Mouse (Mus musculus): ENCODE measurements around the gene Ctnna2.

The Ctnna2 gene

DNA sequence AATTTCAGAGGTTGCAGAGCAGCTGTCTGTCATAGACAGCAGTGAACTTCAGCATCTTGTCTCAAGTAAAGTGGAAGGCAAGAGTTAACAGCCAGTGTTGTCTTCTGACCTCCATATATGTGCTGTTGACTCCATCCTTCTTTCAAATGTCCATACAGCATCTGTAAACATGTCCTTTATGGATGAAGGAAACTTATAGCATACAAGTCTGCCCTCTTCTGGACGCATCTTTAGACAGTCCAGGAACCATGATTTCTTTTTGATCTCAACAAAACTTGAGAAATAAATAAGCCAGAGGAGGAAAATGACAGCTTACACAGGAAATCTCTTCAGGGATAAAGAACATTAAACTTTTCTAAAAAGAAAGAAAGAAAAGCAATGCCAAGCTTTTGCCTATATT is 400.9 kb downstream of the Ctnna2 start:
- DNase-seq = no peak

DNA sequence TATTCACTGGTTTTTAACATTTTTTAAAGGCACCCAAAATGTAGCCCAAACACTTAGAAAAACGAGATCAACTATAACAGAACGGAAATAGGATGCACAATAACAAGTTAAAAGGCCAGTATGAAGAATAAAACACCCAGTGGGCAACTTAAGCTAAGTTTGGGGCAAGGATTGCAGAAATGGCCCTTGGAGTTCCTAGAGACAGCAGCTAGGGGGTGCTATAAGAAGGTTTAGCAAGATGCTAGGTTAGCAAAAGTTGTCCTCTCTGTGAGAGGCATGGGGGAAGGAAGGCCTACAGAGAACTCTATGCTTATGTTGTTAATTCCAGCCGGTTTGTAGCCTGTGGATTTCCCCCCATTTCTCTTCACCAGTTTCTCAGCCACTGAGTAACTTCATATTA is 401.9 kb downstream of the Ctnna2 start:
- no peak for DNase-seq

DNA sequence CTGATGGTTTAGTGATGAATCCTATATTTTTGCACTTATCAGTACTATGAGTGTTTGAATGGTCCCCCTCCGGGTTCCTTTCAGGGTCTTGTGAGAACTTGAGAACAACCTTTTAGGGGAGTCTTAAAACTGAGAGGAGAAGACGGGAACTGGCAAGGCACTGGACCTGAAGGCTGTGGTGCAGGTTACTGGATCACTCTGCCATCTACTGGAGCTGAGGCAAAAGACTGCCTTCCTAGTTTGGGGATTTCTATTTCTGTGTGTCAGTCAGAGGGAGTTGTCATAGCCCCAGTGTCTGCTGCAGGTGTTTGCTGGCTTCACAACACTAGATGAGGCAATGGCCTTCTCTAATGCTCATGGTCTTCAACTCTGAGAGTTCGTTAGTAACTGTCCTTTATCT is 406.9 kb downstream of the Ctnna2 start:
- peak; percentile 39 for DNase-seq

DNA sequence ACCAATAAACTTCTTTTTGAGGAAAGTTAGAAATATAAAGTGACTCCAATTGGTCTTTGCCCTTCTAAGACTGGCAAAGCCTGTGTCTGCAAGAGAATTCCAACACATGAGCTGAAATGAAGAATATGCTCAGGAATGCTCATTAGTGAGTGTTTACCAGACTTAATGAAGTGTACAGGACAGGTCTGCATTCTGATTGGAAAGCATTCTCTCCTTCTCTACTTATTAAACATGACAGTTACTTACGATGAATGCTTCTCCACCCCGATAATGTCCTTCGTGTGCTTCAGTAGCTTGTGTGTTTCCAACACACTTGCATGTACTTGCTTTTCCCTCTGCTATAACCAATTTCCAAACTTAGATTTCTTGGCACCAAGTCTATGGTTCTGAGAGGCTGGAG is 409.6 kb downstream of the Ctnna2 start:
- DNase-seq = no peak

DNA sequence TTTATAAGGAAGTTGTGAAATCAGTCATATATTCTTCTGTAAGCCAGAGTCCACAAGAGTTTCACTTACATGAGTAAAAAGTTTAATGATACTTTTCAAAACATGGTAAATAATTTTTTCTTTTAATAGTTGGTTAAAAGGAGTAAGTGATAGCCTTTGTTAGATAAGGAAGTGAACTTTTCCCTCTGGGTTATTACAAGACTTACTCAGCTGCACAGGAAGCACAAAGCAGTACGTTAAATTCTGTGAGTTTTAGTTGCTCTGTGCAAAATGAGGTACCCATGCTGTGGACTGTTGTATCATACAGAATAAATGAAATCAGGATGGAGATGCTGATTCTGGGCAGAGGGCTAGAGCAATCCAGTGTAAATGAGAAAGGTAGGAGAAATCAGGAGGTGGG is 423.3 kb downstream of the Ctnna2 start:
- no peak for DNase-seq

DNA sequence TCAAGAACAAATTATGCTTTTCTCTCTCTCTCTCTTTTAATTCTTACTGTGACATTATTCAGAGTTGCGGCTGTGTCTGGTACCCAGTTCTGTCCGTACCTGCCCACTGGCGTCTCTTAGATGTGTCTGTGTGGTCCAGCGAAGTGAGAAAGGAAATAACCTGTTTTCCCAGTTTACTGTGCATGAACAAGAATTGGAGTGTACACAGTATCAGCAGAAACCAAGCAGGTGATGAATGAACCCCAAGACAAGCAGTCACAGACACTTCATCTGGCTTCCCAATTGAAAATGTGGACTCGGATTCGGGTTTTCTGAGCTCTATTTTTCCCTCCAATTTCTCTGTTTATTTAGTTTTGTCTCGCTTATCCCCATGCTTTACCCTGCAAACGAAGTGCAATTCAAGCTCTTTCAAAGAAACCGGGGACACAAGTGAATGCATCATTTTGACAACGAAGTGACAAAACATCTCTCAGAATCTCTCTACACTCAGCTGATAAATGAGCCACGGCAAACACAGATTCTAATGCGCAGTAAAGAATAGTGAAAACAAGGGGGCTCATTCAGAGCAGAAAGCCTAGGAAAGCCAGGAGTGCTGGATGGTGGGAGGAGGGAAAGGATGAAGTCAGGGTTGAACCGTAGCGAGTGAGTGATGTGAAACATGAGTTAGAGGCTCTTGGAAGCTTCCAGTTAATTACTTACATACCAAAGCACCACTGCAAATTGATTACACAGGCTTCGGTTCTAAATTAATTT is 442.3 kb downstream of the Ctnna2 start:
- DNase-seq = no peak

DNA sequence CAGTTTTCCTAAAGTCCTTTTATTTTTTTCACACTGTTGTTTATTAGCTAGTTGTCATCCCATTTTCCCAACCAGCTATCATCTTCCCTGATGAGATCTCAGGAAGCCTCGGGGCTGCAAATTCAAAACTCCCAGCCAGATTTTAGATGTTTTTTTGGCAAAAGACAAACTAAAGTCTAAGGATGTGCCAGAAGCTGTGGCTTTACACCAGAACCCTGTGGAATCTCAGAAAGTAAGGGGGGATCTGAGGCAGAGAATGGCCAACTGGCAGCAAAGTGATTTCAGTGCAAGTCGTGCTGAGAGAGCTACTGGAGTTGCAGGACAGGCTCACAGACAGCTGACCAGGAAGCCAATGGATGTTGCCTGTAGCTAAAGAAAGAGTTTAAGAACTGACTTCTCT is 451.9 kb downstream of the Ctnna2 start:
- no peak for DNase-seq

DNA sequence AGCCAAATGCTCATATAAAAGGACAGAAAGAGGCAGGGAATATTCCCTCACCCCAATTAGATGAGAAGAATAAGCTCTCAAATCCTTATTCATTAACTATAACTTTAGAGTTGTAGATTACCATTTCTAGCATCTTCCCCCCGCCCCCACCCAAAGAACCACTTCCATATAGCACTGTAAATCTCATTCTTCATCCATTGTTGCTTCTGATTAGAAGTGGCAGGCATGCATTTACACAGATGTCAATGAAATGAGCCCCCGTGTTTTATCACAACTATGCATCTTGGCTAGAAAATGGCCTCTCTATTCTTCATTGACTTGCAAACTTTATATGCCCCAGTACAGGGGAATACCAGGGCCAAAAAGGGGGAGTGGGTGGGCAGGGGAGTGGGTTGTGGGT is 457.7 kb downstream of the Ctnna2 start:
- no peak for DNase-seq

DNA sequence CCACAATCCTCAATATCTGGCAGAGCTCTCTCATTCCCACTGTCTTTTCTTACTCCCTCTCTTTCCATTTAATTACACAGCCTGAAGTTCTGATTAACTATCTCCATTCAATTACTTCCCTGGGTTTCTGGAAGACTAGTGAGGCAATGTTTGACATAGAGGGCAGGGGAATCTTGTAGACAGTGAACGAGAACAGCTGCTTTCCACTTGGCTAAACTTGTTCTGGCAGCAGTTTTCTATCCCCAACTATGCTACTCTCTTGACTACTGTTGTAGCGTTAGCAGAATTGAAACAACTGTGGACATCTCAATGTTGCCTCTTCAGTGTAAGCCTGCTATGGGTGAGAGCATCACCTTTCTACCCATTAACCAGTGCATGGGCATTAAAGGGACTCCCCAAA is 463.0 kb downstream of the Ctnna2 start:
- peak; percentile 10 for DNase-seq

DNA sequence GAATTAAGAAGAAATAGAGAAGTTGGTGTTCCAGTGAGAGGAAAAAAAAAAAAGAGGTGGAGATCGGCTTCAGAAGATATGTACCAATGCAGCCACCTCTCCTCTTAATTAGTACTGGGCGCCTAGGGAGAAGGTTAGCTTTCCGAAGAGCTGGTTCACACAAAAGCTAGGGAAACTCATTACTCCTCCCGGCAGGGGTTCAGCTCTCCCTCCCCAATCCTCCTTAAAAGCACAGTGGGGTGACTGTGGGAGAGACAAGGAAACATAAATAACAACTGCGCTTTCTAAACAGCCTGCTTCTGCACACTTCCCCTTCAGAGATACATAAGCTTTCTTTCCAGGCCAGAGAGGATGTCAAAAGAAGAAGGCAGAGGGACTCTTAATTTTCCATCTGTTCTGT is 467.7 kb downstream of the Ctnna2 start:
- DNase-seq = no peak

DNA sequence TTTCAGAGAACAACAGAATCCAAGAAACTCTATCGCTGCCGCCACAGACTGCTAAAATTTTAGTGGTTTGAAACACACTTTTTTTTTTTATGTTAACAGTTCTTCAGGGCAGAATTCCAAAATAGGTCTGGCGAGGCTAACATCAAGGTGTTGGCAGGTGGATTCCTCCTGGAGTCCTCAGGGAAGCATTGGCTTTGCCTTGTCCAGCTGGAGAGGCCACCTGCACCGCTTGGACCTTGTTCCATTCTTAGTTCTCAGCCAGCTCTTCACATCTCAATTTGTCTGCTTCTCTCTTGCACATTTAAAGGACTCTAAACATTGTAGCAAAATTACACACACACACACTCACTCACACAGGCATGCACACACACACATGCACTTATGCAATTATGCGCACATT is 487.8 kb downstream of the Ctnna2 start:
- DNase-seq = no peak

DNA sequence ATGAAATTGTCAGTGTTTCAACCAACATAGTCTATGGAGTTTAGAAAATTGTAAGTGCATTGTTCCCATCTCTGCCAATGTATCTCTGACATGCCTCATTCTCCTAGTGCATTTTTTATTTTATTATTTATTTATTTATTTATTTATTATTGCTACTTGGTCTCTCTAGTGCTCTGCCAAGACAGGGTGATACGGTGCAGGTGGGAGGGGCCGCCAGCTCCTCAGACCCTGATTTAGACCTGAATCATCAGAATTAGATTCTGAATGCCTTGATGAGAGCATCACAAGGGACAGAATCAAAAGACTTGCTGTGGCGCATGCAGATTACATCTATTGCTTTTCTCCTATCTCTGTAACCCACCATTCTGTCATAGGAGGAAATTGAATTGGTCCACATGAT is 492.8 kb downstream of the Ctnna2 start:
- no peak for DNase-seq

DNA sequence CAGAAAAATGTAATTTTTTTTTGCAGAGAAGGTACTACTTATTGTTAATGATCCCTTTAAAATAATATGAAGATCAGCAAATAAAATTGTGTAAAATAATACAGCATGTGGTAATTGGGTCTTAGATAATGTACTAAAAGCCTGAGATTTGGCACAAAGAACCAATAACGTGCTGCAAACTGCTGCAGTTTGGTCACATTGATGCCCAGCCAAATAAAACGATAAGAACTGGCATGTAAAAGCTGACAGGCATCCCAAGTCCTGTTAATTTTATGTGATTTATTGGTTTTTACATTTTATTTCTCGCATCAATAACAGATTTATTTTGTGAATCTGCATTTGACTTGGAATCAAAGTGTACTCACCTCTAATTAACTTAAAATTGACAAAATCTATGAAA is 497.4 kb downstream of the Ctnna2 start:
- DNase-seq = no peak

DNA sequence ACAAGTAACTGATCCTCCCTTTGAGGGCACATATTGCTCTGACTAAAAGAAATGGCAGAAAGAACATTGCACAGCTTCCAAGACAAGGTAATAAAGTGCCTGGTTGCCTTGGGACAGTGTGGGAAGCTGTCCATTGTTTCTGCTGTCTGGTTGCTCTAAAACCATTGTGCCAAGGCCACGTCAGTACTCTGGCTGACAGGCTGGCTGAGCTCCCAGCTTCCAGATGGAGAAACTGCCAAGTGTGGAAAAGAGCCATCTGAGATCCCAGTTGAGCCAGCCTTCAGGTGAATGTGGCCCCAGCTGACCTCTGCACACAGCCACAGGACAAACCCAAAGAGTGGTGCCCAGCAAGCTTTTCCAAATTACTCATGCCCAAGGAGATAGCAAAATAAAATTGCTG is 504.1 kb downstream of the Ctnna2 start:
- peak; percentile 6 for DNase-seq

DNA sequence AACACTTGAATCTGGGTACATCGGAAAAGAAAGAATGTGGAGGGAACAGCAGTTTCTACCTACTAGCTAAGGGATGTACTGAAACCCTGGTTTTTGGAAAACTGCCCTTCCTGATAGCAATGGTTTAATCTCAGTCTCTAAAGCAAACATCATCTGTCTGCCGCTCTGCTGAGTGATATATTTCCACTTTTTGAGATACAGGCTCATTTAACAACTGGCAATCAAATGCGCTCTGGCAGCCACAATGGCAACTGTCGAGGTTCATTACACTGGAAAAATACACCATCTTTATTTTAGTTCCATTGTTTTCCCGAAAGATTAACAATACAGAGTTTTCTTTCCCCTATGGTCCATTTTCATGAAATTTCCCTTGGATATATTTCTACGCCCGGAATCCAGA is 506.2 kb downstream of the Ctnna2 start:
- no peak for DNase-seq

DNA sequence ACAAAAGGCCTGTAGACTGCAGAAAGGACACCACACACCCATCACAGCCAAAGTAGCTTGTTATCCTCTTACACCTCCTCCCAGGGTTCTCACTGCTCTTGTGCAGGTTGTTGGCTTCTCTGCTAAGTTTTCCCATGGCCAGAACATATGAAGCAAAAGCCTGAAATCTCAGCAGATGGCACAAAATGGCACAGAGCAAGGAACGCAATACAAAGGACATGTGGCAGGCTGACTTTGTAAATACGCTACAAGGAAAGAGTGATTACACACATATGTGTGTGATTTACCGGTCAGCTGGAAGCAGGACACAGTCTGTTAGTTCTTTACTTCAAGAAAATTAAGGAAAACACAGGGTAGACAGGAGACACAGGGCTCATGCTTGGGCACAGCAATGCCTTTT is 511.4 kb downstream of the Ctnna2 start:
- DNase-seq = no peak

DNA sequence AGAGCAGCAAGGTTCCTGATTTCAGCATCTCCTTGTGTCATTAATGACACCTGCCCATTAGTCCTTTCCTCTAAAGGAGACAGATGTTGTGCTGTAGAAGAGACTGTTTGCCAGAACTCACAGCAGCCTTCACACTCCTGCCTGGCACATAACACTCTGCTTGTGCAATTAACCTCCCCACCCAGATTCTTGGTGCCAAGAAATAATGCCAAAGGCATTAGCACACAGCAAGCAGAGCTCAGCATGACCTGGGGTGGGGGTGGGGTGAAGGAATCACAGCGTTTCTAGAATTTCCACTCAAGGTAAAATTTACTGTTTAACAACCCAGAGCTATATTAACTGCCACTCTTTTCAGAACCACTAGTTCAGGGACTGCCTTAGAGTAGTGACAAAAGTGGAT is 516.8 kb downstream of the Ctnna2 start:
- DNase-seq = no peak

DNA sequence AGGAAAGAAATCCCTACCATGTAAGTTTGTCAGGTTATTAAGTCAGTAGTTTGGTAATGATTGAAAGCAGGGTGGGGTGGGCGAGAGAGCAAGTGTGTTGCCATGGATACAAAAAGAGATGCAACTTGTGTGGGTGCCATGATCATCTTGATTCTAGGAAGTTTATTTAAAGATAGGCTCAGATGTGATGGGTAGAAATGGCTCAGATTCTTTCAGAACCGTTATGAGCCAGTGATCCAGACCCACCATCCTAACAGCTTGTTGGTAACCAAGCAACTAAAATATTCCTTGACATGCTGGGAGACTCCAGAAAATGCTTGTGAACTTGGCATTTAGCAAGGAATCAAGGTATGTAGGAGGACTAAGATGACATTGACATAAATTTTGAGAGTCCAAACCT is 521.6 kb downstream of the Ctnna2 start:
- no peak for DNase-seq

DNA sequence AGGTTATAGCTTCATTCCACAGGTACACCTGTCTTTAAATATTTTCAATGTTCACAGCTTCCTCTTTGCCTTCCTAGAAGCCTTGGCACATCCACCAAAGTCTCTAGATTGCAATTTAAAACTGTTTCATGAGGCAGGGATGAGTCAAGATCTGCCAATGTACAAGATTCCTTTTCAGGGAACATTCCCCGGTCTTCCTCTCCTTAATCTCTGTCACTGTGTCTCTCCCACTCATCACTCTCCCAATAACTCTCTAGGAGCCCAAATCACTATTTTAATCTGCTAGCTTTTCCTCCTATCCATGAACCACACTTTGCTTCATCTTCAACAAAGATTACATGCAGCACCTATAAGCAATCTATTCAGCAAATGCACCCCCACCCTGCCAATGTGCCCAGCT is 532.6 kb downstream of the Ctnna2 start:
- no peak for DNase-seq

DNA sequence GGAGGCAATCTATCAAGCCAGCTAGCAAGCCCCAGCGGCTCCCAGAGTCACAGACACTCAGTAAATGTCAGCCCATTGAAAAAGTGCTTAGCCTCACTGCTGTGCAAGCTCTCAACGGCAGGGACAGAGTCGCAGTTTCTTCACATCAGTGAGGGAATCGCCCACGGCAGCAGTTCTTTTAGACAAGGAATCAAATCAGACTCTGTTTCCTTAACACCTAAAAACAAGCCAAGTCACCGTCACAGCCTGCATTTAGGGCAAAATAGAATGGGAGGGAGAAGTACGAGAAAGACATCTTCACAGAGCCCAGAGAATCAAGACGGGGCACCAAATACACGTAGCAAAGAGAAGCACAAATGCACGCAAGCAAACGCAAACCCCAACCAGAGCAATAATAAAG is 535.6 kb downstream of the Ctnna2 start:
- DNase-seq = no peak

DNA sequence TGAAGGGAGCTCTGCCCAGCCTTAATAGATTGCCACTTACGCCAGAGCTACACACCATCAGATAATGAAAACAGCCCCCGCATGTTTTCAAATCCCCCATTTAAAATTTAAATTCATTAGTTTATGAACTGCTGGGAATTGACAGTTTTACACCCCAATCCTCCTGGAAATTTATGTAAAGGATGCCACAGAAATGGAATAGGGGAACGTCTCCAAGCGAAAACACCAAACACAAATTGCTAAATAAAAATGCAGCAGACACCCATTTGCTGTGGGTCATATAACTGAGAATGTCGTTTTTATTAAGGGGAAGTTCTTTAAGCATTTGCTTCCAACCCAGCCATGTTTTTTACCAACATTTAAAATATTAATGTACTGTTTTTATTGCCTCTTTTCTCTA is 538.4 kb downstream of the Ctnna2 start:
- no peak for DNase-seq

DNA sequence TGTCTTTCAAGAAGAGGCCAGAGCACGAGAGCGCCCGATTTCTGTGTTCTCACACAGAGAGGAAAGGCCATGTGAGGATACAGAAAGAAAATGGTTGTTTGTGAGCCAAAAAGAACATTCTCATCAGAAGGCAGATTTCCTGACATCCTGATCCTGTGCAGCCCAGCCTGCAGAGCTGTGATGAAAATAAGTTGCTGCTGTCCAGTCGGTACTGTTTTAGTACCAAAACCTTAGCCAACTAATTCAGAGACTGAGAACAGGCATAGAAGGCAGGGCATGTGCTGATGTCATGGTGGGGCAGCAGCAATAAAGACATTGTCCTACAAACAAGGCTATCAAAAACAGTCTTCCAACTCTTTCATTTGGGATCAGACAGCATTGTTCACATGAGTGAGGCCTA is 549.1 kb downstream of the Ctnna2 start:
- peak; percentile 6 for DNase-seq

DNA sequence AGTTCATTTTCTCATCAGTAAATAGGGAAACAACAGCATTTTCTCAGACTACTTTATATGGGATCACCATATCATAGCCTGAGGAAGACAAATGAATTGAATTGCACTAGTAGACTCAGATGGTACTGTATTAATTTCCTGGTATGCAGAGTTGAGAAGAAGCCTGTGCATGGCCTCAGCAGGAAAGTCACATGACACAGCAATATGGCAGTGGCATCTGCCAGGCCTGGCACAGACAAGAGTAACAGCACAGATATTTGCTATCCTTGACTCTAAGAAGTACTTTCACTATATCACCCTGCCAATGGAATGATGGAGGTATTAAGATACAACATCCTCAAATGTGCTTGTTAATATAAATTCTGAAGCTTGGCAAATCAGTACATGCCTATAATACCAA is 553.8 kb downstream of the Ctnna2 start:
- no peak for DNase-seq

DNA sequence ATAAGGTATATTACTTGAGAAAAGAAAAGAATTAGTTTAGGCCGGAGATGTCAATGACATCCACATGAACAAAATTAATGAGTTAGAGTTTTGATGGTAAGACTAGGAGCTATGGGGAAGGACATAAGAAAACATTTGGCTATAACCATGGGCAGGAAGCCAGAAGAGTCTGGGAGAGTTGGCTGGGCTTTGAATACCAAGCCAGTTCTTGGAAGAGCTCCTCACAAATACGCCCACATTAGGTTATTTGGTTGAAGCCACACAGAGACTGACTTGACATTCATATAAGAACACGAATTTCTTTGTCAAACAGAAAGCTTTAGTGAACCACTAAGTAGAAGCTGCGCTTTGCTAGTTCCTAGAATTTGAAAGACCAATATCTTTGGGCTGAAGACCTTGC is 554.7 kb downstream of the Ctnna2 start:
- DNase-seq = no peak

DNA sequence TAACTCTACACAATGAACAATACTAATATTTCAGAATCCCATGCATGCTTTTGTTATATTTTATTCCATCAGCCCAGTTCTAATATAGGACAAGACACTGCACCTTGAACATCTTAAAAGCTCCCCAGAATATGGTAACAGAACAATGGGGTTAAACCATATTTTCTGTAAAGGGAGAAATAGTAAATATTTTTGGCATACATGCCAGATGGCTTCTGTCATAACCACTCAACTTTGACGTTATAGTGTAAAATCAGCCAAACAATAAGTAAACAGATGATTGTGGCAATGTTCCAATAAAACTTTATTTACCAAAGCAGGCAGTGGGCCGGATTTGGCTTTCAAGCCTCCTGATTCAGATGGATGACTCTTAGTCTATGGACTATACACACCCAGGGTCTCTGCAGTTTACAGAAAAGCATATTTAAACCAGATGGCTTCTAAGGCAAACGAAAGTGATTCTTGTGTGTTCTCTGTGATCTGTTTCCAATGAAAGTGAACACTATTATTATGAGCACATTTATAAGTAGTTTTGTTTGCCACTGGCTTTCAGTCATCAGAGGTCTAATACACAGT is 557.8 kb downstream of the Ctnna2 start:
- DNase-seq = no peak
